Mouse (Mus musculus): ENCODE results near the gene Gsx2.

- TF ChIP-seq CTCF (IDR thresholded peaks at IDR 0.05; ENCODE audit: control insufficient read depth, insufficient read depth, low read length) = no peak
- no peak for TF ChIP-seq POLR2A (IDR thresholded peaks at IDR 0.05; ENCODE audit: borderline replicate concordance, control insufficient read depth, low read depth, low read length)
Observed at GRCm38 (mm10) chr5:75121646-75122045, 46.2 kb downstream of the Gsx2 start.
